Mouse (Mus musculus): ENCODE results near the gene Ccdc191. TPM values are rescaled to one million over a fixed set of nuclear protein-coding genes. Genes with fewer than 3 reads are reported as not detected.

Ccdc191 gene
- total RNA-seq, 2 experiments from 2014 or later: 8.9 to 9.6 TPM

GRCm38 (mm10) chr16:43930577-43930976 is 41.0 kb downstream of the Ccdc191 start:
- no peak for DNase-seq (ENCODE audit: low spot score in 2 of 2)

- no peak for DNase-seq (ENCODE audit: low spot score in 2 of 2)
Observed at GRCm38 (mm10) chr16:43931502-43931901, 41.9 kb downstream of the Ccdc191 start.

GRCm38 (mm10) chr16:43932319-43932718 is 42.7 kb downstream of the Ccdc191 start:
- no peak for DNase-seq (ENCODE audit: low spot score in 2 of 2)

GRCm38 (mm10) chr16:43933041-43933440 is 43.4 kb downstream of the Ccdc191 start:
- DNase-seq (ENCODE audit: low spot score in 2 of 2): no peak

GRCm38 (mm10) chr16:43934856-43935255 is 45.3 kb downstream of the Ccdc191 start:
- no peak for DNase-seq (ENCODE audit: low spot score in 2 of 2)

- no peak for DNase-seq (ENCODE audit: low spot score in 2 of 2)
Observed at GRCm38 (mm10) chr16:43935367-43935766, 45.8 kb downstream of the Ccdc191 start.

GRCm38 (mm10) chr16:43935892-43936291 is 46.3 kb downstream of the Ccdc191 start:
- no peak for DNase-seq (ENCODE audit: low spot score in 2 of 2)

GRCm38 (mm10) chr16:43940846-43941245 is 51.2 kb downstream of the Ccdc191 start:
- DNase-seq (ENCODE audit: low spot score in 2 of 2): no peak

GRCm38 (mm10) chr16:43945351-43945750 is 55.8 kb downstream of the Ccdc191 start:
- no peak for DNase-seq (ENCODE audit: low spot score in 2 of 2)

GRCm38 (mm10) chr16:43945869-43946268 is 56.3 kb downstream of the Ccdc191 start:
- DNase-seq (ENCODE audit: low spot score in 2 of 2): no peak

GRCm38 (mm10) chr16:43951591-43951990 is 62.0 kb downstream of the Ccdc191 start:
- DNase-seq (ENCODE audit: low spot score in 2 of 2): no peak

- DNase-seq (ENCODE audit: low spot score in 2 of 2): no peak
Observed at GRCm38 (mm10) chr16:43954913-43955312, 65.3 kb downstream of the Ccdc191 start.

- no peak for DNase-seq (ENCODE audit: low spot score in 2 of 2)
Observed at GRCm38 (mm10) chr16:43958038-43958437, 68.4 kb downstream of the Ccdc191 start.

- DNase-seq (ENCODE audit: low spot score in 2 of 2): no peak
Observed at GRCm38 (mm10) chr16:43963291-43963690, 73.7 kb downstream of the Ccdc191 start.

- DNase-seq (ENCODE audit: low spot score in 2 of 2): no peak
Observed at GRCm38 (mm10) chr16:43963780-43964179, 74.2 kb downstream of the Ccdc191 start.

- DNase-seq (ENCODE audit: low spot score in 2 of 2): no peak
Observed at GRCm38 (mm10) chr16:43965781-43966389, 76.3 kb downstream of the Ccdc191 start.

GRCm38 (mm10) chr16:43970426-43970825 is 80.8 kb downstream of the Ccdc191 start:
- DNase-seq (ENCODE audit: low spot score in 2 of 2): no peak

- DNase-seq (ENCODE audit: low spot score in 2 of 2): no peak
Observed at GRCm38 (mm10) chr16:43971189-43971588, 81.6 kb downstream of the Ccdc191 start.

- DNase-seq (ENCODE audit: low spot score in 2 of 2): no peak
Observed at GRCm38 (mm10) chr16:43971741-43972140, 82.1 kb downstream of the Ccdc191 start.

- no peak for DNase-seq (ENCODE audit: low spot score in 2 of 2)
Observed at GRCm38 (mm10) chr16:43972391-43972790, 82.8 kb downstream of the Ccdc191 start.

- DNase-seq (ENCODE audit: low spot score in 2 of 2): no peak
Observed at GRCm38 (mm10) chr16:43973147-43973546, 83.5 kb downstream of the Ccdc191 start.

GRCm38 (mm10) chr16:43973606-43974220 is 84.1 kb downstream of the Ccdc191 start:
- DNase-seq (ENCODE audit: low spot score in 2 of 2): no peak

- DNase-seq (ENCODE audit: low spot score in 2 of 2): no peak
Observed at GRCm38 (mm10) chr16:43979010-43979327, 89.4 kb downstream of the Ccdc191 start.

Measured in adrenal gland, postnatal 4 days (tissue).